Mouse (Mus musculus): Measurements from ENCODE around the gene Notch3.
A peak's percentile ranks its signal among the peaks of the same experiment; 100 is the strongest.

Notch3 gene

GRCm38 (mm10) chr17:32092895-32093294 lies 73.8 kb downstream of the Notch3 start:
- DNase-seq (ENCODE audit: low read depth), result no peak

- DNase-seq (ENCODE audit: low read depth), result no peak
Measured at GRCm38 (mm10) chr17:32092241-32092619, 74.4 kb downstream of the Notch3 start.

- DNase-seq (ENCODE audit: low read depth), result peak; percentile 58
Measured at GRCm38 (mm10) chr17:32091364-32092240, 75.0 kb downstream of the Notch3 start.

- DNase-seq (ENCODE audit: low read depth), result no peak
Measured at GRCm38 (mm10) chr17:32091032-32091363, 75.7 kb downstream of the Notch3 start.

GRCm38 (mm10) chr17:32087069-32087468 lies 79.6 kb downstream of the Notch3 start:
- DNase-seq (ENCODE audit: low read depth), result no peak

- no peak for DNase-seq (ENCODE audit: low read depth)
Measured at GRCm38 (mm10) chr17:32083351-32083750, 83.3 kb downstream of the Notch3 start.

- DNase-seq (ENCODE audit: low read depth), result no peak
Measured at GRCm38 (mm10) chr17:32075164-32075563, 91.5 kb downstream of the Notch3 start.

- no peak for DNase-seq (ENCODE audit: low read depth)
Measured at GRCm38 (mm10) chr17:32074658-32075057, 92.0 kb downstream of the Notch3 start.

GRCm38 (mm10) chr17:32073359-32073758 lies 93.3 kb downstream of the Notch3 start:
- DNase-seq (ENCODE audit: low read depth), result no peak

Data from fibroblast of lung, adult 2 months (primary cell).